Mouse (Mus musculus): ENCODE measurements at regions not wholly inside any gene's neighbourhood (a gene's known extent, or its start where the extent isn't known, plus 50 kb on each side); places are given as distances from the start of the nearest gene placed in this dataset.

DNA sequence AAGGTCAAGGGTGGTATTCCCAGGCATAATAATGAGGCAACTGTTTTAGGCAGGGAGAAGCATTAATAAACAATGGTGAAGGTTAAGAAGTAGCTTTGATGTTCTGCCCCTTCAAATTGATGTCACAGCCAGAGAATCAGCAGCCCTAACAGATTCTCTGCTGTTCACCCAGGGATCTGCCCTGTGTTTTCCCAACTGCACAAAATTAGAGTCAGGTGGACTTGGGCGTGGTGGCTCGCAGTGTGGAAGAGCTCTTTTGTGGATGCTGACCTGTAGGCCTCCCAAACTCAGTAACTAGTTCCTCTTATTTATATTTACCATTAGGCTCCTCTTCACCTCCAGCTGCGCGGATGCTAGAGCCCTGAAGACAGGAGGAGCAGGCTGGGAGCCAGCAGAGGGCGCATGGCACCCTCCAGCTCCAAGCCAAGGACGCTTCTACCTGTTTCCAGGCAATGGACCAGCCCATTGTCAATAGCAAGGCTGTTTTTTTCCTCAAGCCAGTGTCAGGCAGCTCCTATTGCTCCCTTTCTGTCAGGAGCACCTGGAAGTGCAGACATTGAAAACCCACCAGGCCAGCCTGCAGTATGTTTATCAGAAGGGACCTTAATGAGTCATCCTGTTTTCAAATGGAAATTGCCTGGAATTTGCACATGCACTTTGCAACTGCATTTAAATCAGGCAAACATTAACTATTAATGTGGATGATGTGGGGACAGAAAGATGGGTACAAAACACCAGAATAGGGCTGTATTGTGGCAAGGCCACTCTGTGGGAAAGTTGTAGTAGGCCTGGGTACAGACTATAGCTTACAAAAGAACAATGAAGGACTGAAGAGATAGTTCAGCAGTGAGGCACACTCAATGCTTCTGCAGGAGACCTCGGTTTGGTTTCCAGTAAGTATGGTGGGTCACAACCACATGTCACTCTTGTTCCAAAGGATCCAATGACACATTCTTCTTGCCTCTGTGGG lies 328.4 kb downstream of the Bckdhb start:
- H3K9ac ChIP-seq = no peak overlapping the region

DNA sequence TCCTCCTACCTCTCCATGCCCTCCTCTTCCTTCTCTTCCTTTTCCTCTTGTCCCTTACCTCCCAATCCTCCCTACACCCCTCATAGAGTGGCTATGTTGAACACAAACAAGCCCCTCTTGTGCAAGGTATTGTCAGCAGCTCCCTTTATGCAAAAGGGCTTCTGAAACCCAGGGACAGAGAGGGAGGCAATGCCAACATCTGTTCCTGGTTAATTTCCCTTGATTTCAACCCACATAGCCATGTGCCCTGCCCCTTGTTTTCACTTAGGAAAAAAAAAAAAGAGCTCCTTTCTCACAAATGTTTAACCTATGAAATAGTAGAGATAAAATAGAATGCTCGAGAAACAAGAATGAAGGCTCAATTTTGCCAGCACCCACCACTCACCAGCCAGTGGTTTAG lies 333.5 kb downstream of the Bckdhb start:
- H3K9me3 ChIP-seq (replicated peaks) = no peaks in the 10 kb centered on the region
- no peak overlapping the region for H3K4me3 ChIP-seq (replicated peaks)
- no peak overlapping the region for H3K4me2 ChIP-seq
- ATAC-seq (ENCODE audit: insufficient read depth) = no peak
- H3K4me1 ChIP-seq (replicated peaks) = no peaks in the 10 kb centered on the region
- 40% methylated on average over 1 of the region's 1 CpGs for WGBS (ENCODE audit: insufficient replicate concordance)
- no peak overlapping the region for H3K27ac ChIP-seq (replicated peaks)
- no peaks in the 10 kb centered on the region for H3K27me3 ChIP-seq
- H3K36me3 ChIP-seq (replicated peaks) = no peaks in the 10 kb centered on the region
- no peak overlapping the region for H3K9ac ChIP-seq

More for the DNA sequence above, 328.4 kb downstream of the Bckdhb start:
- Histone ChIP-seq H3K4me3 (replicated peaks) (no peak overlapping the region), H3K27me3 (no peaks in the 10 kb centered on the region), H3K36me3 (replicated peaks) (no peaks in the 10 kb centered on the region), H3K4me2 (no peak overlapping the region), H3K27ac (replicated peaks) (no peak overlapping the region), H3K4me1 (replicated peaks) (no peaks in the 10 kb centered on the region), H3K9me3 (replicated peaks) (no peaks in the 10 kb centered on the region)
- ATAC-seq (ENCODE audit: insufficient read depth) = no peak
- WGBS (ENCODE audit: insufficient replicate concordance) = 13% methylated on average over 7 of the region's 7 CpGs

- Histone ChIP-seq H3K9ac (no peak overlapping the region), H3K36me3 (replicated peaks) (no peaks in the 10 kb centered on the region), H3K27ac (replicated peaks) (no peak overlapping the region), H3K27me3 (no peaks in the 10 kb centered on the region), H3K4me3 (replicated peaks) (no peak overlapping the region), H3K9me3 (replicated peaks) (no peaks in the 10 kb centered on the region), H3K4me1 (replicated peaks) (no peaks in the 10 kb centered on the region), H3K4me2 (no peak overlapping the region)
- no peak for ATAC-seq (ENCODE audit: insufficient read depth)
Observed at GRCm38 (mm10) chr9:84259751-84260150, 334.8 kb downstream of the Bckdhb start.

- H3K4me3 ChIP-seq (replicated peaks) = no peak overlapping the region
- no peak overlapping the region for H3K27ac ChIP-seq (replicated peaks)
- H3K9ac ChIP-seq = no peak overlapping the region
- WGBS (ENCODE audit: insufficient replicate concordance) = 61% methylated on average over 5 of the region's 5 CpGs
- H3K9me3 ChIP-seq (replicated peaks) = no peaks in the 10 kb centered on the region
- H3K36me3 ChIP-seq (replicated peaks) = no peaks in the 10 kb centered on the region
- H3K4me1 ChIP-seq (replicated peaks) = no peaks in the 10 kb centered on the region
- no peak for ATAC-seq (ENCODE audit: insufficient read depth)
- H3K27me3 ChIP-seq = no peaks in the 10 kb centered on the region
- no peak overlapping the region for H3K4me2 ChIP-seq
Observed at GRCm38 (mm10) chr9:84262151-84262550, 337.2 kb downstream of the Bckdhb start.

- H3K9ac ChIP-seq = no peak overlapping the region
- no peaks in the 10 kb centered on the region for H3K36me3 ChIP-seq (replicated peaks)
- no peak overlapping the region for H3K27ac ChIP-seq (replicated peaks)
- ATAC-seq (ENCODE audit: insufficient read depth) = no peak
- 30% methylated on average over 7 of the region's 7 CpGs for WGBS (ENCODE audit: insufficient replicate concordance)
- no peak overlapping the region for H3K4me3 ChIP-seq (replicated peaks)
- H3K27me3 ChIP-seq = no peaks in the 10 kb centered on the region
- no peaks in the 10 kb centered on the region for H3K9me3 ChIP-seq (replicated peaks)
- H3K4me1 ChIP-seq (replicated peaks) = no peaks in the 10 kb centered on the region
- no peak overlapping the region for H3K4me2 ChIP-seq
Observed at GRCm38 (mm10) chr9:84266974-84267373, 342.0 kb downstream of the Bckdhb start.

DNA sequence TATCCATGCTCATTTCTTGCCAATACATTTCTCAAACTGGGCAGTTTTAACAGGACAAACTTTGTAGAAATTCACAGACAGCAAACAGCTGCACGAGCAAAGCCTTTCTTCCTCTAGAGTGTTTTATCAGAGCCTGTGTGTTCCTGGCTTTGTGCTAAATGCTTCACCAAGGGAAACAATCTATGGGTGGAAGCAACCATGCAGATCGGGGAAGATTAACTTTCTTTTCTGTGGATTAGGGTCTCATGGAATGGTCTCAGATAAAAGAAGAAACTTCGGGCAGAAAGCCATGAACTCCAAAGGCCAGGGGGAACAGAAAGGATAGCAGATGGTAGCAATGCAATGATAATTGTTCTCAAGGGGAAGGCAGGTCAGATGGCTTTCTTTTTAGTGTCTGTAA lies 349.7 kb downstream of the Bckdhb start:
- Histone ChIP-seq H3K9me3 (replicated peaks) (no peaks in the 10 kb centered on the region), H3K27ac (replicated peaks) (no peak overlapping the region), H3K4me1 (replicated peaks) (no peaks in the 10 kb centered on the region), H3K4me2 (no peak overlapping the region), H3K9ac (no peak overlapping the region), H3K27me3 (no peaks in the 10 kb centered on the region), H3K36me3 (replicated peaks) (no peaks in the 10 kb centered on the region), H3K4me3 (replicated peaks) (no peak overlapping the region)
- no peak for ATAC-seq (ENCODE audit: insufficient read depth)
- WGBS (ENCODE audit: insufficient replicate concordance) = 37% methylated on average over 3 of the region's 3 CpGs

- no peaks in the 10 kb centered on the region for H3K4me1 ChIP-seq (replicated peaks)
- H3K27ac ChIP-seq (replicated peaks) = no peak overlapping the region
- no peak overlapping the region for H3K9ac ChIP-seq
- ATAC-seq (ENCODE audit: insufficient read depth) = no peak
- H3K4me2 ChIP-seq = no peak overlapping the region
- WGBS (ENCODE audit: insufficient replicate concordance) = 74% methylated on average over 4 of the region's 4 CpGs
- no peaks in the 10 kb centered on the region for H3K9me3 ChIP-seq (replicated peaks)
- no peak overlapping the region for H3K4me3 ChIP-seq (replicated peaks)
- no peaks in the 10 kb centered on the region for H3K27me3 ChIP-seq
- no peaks in the 10 kb centered on the region for H3K36me3 ChIP-seq (replicated peaks)
Observed at GRCm38 (mm10) chr9:84278295-84278694, 353.4 kb downstream of the Bckdhb start.

DNA sequence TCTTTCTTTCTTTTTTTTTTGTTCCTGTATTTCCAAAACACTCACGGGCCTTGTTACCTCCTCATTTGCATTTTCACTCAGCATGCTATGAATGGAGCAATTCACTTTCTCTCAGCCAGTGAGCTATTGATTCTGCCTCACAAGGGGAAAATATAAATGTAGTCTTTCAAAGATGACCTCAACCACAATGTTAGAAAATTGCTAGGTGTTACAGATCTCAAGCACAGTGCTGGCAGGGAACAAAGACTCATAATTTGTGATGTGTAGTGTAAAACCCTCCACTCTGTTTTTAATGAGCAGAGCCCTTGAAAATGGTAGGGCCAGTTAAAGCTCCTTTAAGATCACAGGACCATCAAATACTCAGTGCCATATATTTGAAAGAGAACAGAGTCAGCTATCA lies 353.8 kb downstream of the Bckdhb start:
- Histone ChIP-seq H3K4me1 (replicated peaks) (no peaks in the 10 kb centered on the region), H3K4me3 (replicated peaks) (no peak overlapping the region), H3K27ac (replicated peaks) (no peak overlapping the region), H3K9ac (no peak overlapping the region), H3K36me3 (replicated peaks) (no peaks in the 10 kb centered on the region), H3K4me2 (no peak overlapping the region), H3K9me3 (replicated peaks) (no peaks in the 10 kb centered on the region), H3K27me3 (no peaks in the 10 kb centered on the region)
- 53% methylated on average over 1 of the region's 1 CpGs for WGBS (ENCODE audit: insufficient replicate concordance)
- ATAC-seq (ENCODE audit: insufficient read depth) = no peak

GRCm38 (mm10) chr9:84280898-84281297 lies 356.0 kb downstream of the Bckdhb start:
- WGBS (ENCODE audit: insufficient replicate concordance) = 68% methylated on average over 4 of the region's 4 CpGs

DNA sequence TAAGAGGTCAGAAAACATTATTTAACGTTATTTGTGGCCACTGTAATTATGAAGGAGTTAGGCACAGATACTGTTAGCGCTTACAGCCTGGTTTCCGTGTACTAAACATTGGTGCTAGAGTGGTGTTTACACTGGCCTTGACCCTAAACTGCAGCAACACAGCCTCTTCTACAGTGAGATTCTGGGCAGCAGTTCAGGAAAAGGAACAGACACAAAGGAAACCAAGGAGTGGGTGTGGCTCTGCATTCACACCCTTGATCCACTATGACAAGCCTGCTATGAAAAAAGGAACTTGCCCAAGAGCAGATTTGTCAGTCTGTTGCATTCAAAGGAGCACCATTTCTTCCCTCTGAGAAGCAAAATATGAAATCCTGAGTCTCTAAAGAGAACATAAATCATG lies 356.7 kb downstream of the Bckdhb start:
- no peak overlapping the region for H3K9ac ChIP-seq
- no peaks in the 10 kb centered on the region for H3K27me3 ChIP-seq
- no peak overlapping the region for H3K27ac ChIP-seq (replicated peaks)
- H3K36me3 ChIP-seq (replicated peaks) = no peaks in the 10 kb centered on the region
- no peaks in the 10 kb centered on the region for H3K4me1 ChIP-seq (replicated peaks)
- no peak for ATAC-seq (ENCODE audit: insufficient read depth)
- no peak overlapping the region for H3K4me2 ChIP-seq
- H3K9me3 ChIP-seq (replicated peaks) = no peaks in the 10 kb centered on the region
- WGBS (ENCODE audit: insufficient replicate concordance) = 30% methylated on average over 3 of the region's 3 CpGs
- no peak overlapping the region for H3K4me3 ChIP-seq (replicated peaks)

More at GRCm38 (mm10) chr9:84280898-84281297, 356.0 kb downstream of the Bckdhb start:
- no peak overlapping the region for H3K9ac ChIP-seq
- no peak overlapping the region for H3K4me2 ChIP-seq
- no peaks in the 10 kb centered on the region for H3K36me3 ChIP-seq (replicated peaks)
- H3K9me3 ChIP-seq (replicated peaks) = no peaks in the 10 kb centered on the region
- no peak for ATAC-seq (ENCODE audit: insufficient read depth)
- no peaks in the 10 kb centered on the region for H3K4me1 ChIP-seq (replicated peaks)
- no peaks in the 10 kb centered on the region for H3K27me3 ChIP-seq
- no peak overlapping the region for H3K4me3 ChIP-seq (replicated peaks)
- no peak overlapping the region for H3K27ac ChIP-seq (replicated peaks)

- no peak for ATAC-seq (ENCODE audit: insufficient read depth)
- no peaks in the 10 kb centered on the region for H3K27me3 ChIP-seq
- no peak overlapping the region for H3K27ac ChIP-seq (replicated peaks)
- H3K4me2 ChIP-seq = no peak overlapping the region
- WGBS (ENCODE audit: insufficient replicate concordance) = 63% methylated on average over 6 of the region's 6 CpGs
- H3K4me1 ChIP-seq (replicated peaks) = no peaks in the 10 kb centered on the region
- no peaks in the 10 kb centered on the region for H3K36me3 ChIP-seq (replicated peaks)
- H3K4me3 ChIP-seq (replicated peaks) = no peak overlapping the region
- no peaks in the 10 kb centered on the region for H3K9me3 ChIP-seq (replicated peaks)
- H3K9ac ChIP-seq = no peak overlapping the region
Observed at GRCm38 (mm10) chr9:84283296-84283695, 358.4 kb downstream of the Bckdhb start.

DNA sequence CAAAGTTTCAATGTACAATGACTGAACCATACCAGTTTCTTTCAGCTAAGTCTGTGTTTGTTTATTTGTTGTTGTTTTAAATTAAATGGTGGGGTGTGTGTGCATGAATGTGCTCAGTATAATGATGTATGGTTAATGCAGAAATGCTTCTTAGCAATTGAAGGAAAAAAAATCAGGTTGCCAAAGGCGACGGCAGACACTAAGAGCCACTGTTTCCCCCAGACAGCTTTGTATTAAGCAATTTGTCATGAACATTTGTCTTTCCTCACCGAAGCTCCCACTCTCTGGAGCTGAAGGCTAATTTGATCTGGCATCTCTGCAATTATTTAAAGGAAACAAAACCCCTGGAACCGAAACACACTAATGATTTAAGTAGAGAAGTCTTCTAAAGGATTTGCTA lies 360.7 kb downstream of the Bckdhb start:
- no peak overlapping the region for H3K4me2 ChIP-seq
- H3K9ac ChIP-seq = no peak overlapping the region
- ATAC-seq (ENCODE audit: insufficient read depth) = no peak
- no peaks in the 10 kb centered on the region for H3K9me3 ChIP-seq (replicated peaks)
- no peak overlapping the region for H3K27ac ChIP-seq (replicated peaks)
- no peaks in the 10 kb centered on the region for H3K27me3 ChIP-seq
- no peaks in the 10 kb centered on the region for H3K4me1 ChIP-seq (replicated peaks)
- H3K36me3 ChIP-seq (replicated peaks) = no peaks in the 10 kb centered on the region
- 56% methylated on average over 4 of the region's 4 CpGs for WGBS (ENCODE audit: insufficient replicate concordance)
- H3K4me3 ChIP-seq (replicated peaks) = no peak overlapping the region

Measured in liver, embryonic 15.5 days (tissue).